Mouse (Mus musculus) small intestine, adult 2 months (tissue): ENCODE data around the gene Ube4b.

Experiments used
- CTCF ChIP-seq: fragments of 200-500 bp; IDR thresholded peaks from 2 replicates; pipeline ENCODE4 v1.5.1; 2012; ENCODE audit warnings: low read depth, mild to moderate bottlenecking, control low read depth, inconsistent platforms, low read length, moderate library complexity, mixed read lengths; ENCODE audit not compliant: insufficient replicate concordance, insufficient read length; ENCODE audit errors: extremely low read depth
- POLR2A ChIP-seq: fragments of 200-500 bp; IDR thresholded peaks from 2 replicates; pipeline ENCODE4 v1.6.1; 2012; ENCODE audit warnings: low read depth, mild to moderate bottlenecking, control low read depth, inconsistent platforms, low read length, moderate library complexity

DNA sequence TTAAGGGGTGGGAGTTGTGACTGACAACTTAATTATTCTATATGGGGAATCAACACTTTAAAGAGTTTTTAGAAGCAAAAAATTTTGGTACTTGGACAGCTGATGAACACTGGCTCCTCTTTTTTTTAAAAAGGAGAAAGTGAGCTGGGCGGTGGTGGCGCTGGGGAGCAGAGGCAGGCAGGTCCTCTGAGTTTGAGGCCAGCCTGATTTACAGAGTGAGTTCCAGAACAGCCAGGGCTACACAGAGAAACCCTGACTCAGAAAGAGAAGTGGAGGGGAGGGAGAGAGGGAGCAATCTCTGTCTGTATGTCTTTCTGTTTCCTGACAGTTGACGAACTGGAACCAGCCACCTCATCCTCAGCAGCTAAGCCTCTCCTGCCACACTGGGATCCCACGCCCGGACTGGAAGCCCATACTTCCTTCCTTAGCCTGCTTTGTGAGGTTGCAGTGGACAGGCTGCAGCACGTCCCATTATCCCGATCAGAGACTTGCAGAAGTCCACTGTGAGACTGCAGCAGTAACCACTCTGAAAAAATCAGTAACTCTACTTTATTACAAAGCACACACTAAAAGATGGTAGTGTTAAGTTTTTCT lies 136.3 kb downstream of the Ube4b start:
- TF ChIP-seq CTCF, result no peak
- TF ChIP-seq POLR2A, result no peak
